Mouse (Mus musculus) heart, postnatal 36 days (tissue): Measurements from ENCODE around the gene Klhl29. TPM values are rescaled to one million over a fixed set of nuclear protein-coding genes. Genes with fewer than 3 reads are reported as not detected.

Experiments
- DNase-seq, 2 experiments: peaks; one replicate each; pipeline ENCODE4 v3.0.0; 2021 to 2022
- intact Hi-C: fragments of 180-260 bp; cut with DNase I; formaldehyde crosslinking; loops from one replicate; pipeline ENCODE4 v1.15.1; 2025
- total RNA-seq, 2 experiments: library from RNA; stranded (reverse); gene quantifications; 2 replicates each; pipeline ENCODE4 v1.2.3; 2021

Klhl29 gene
- total RNA-seq, 2 experiments from 2014 or later, result 0.28 to 0.38 TPM

DNA sequence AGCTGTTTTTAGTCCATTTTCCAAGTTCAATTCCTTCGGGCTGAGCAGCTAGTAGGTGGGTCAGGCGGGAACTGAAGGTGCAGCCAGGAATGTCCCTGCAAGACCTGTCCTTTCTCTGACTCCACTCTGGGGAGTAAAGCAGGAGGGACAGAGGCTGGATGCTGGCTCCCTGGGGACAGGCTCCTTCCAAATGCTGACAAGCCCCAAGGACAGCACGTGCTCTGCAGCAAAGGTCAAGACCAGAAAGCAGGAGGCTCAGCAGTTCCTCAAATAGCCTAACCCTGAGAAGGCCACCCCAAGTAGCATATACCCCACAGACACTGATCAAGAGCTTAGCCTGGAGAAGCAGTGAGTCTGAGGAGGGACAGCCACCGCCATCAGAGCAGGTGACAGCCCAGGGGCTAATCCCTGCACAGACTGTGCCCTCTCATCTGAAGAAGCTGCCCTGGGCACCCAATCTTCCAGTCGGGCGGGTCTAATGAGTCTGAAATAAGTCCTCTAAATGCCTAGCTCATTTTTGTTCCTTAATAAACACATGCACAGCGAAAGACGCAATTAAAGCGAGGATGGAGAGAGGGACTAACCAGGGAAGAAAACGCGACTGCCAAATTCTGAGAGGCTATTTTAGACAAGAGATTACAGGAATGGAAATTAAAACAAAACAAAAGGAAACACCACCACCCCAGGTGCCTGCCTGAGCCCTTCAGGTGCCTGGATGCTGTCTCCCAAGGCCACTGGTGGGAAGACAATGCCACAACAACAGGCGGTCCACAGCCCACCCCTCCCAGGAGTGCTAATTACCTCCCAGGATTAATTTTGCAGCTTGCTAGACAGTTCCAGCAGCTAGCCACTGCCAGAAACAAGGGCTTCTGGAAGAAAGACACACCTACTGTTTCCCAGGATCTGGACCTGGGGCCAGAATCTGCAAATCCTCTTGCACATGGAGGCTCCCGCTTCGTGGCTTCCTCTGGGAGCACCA lies 148.5 kb downstream of the Klhl29 start:
- no peak for DNase-seq
- intact Hi-C loops, result no loop called here

DNA sequence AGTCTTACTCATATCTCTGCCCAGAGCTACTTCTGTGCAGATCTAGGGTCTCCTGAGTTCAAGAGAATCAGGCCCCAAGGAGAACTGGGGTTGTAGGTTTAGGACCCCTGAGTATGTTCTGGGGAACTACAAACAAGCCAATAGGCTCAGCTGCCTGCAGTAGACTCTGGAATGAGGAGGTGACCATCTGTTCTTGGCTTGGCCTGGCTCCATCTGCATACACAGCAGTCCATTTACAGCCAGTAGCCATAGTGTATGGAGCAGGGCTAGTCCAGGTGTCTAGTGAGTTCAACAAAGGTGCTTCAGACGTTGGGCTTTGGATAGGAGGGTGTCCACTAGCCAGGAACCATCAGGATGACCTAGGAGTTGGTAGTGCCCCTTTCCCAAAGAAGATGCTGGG lies 151.9 kb downstream of the Klhl29 start:
- DNase-seq, result no peak
- intact Hi-C loops, result no loop called here

DNA sequence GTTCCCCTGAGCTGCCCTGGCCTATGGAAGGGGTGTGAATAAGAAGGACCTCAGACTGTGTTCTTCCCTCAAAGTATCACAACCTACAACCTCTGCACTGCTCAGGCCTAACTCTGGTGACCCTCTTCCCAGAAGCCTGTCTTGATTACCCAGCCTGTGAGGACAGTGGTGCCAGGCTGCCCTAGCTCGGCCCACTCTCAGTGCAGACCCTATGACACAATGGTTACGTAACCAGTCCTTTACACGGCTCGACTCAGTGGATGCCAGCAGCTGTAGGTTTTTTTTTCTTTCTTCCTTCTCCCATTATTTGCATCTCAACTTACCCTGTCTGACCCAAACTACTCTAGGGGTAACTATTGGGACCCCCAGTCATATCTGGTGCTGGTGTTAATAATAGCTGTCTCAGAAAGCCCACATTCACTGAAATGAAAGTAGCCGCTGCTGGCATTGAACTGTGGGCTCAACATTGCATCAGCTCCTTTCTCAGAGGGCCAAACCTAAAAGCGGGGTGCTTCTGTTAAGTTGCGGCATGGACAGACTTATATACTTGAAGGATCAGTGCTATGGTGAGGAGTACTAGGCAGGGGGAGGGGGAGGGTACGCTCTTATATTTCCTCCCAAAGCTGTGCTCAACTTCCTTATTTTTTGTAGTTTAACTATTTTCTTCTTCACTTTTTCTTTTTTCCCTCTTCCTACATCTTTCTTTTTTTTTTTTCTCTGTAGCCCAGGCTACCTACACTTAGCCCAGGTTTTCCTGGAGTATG lies 152.9 kb downstream of the Klhl29 start:
- DNase-seq, result no peak
- intact Hi-C loops, result no loop called here

DNA sequence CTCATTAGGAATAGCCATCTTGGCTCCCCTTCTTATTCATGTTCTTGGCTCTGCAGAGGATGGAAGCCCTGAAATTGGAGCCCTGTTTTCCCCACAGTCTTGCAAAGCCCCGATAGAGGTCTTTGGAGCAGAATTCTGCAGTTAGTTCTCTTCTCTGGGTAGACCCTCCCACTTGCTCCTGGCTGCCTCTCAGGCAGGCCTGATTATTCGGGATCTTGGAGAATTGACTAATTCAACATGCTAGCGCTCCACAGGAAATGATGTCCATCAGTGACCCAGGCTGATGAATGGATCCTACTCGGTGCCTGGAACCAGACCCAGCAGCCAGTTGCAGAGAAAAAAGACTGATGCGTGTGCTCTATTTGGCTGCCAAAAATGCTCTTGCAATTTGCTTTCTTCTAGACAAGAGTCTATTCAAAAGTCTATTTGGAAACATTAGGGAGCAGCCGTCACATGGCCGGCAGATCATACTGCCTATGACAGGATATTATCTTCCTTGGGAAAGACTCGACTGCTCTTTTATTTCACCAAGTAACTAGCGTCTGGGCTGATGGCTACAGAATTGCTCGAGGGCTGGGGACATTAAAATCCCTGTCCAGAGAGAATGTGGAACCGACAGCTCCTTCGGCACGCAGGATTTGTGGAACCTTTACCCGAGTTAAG lies 155.4 kb downstream of the Klhl29 start:
- peak in 1 of 2 experiments; percentile 23 for DNase-seq
- intact Hi-C loops, result no loop called here

DNA sequence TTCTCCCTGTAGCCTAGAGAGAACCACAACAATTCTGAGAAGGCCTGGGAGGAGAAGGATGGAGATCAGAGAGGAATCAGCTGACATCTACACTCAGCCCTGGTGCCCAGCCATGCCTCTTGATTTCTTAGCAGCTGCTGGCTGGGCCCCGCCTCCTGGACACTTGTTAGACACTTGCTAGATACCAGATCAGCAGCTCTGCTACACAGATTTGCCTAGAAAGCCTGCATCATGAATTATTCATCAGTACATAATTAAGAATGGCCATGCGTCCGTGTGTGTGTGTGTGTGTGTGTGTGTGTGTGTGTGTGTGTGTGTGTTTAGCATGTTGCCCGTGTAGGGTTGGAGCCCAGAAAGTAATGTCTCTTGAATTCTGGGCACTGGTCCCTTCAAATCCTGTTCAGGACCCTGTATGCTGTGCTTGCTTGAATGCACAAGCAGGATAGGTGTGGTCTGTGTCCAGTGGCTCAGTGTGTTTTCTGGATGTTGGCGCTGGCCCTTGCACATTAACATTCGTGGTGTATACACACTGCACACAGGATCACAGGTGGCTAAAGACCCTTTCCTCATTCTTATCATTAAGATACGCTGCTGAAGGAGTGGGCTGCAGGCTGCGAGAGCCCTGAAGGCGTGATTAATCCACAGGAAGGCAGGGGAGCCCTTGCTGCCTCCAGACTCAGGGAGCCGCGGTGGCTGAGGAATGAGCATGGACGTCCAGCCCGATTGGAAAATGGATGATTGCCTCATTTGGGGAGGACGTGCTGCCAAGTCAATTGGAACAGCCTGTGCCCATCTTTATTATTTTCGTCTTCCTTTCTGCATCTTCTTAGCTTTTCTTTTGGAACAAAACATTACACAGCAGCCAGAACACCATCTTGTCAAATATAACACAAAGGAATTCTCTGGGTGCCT lies 159.4 kb downstream of the Klhl29 start:
- no peak for DNase-seq
- intact Hi-C loops, result no loop called here

DNA sequence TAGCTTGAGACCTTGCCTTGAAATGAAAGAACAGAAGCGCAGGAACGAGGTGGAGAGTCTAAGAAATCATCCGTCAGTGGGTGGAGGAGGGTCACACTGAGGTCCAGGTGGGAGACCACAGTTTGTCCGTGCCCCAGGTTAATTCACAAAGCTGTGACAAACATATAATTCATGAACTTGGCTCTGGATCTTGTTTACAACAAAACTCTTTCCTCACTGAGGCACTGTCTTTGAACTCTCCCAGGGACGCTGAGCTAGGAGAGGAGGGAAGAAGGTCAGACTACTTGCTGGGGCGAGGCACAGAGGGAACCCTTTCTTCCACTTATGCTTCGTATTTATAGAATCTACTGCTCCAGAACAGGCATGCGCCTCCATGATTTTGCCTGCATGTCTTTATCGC lies 161.2 kb downstream of the Klhl29 start:
- intact Hi-C loops, result no loop called here
- no peak for DNase-seq

DNA sequence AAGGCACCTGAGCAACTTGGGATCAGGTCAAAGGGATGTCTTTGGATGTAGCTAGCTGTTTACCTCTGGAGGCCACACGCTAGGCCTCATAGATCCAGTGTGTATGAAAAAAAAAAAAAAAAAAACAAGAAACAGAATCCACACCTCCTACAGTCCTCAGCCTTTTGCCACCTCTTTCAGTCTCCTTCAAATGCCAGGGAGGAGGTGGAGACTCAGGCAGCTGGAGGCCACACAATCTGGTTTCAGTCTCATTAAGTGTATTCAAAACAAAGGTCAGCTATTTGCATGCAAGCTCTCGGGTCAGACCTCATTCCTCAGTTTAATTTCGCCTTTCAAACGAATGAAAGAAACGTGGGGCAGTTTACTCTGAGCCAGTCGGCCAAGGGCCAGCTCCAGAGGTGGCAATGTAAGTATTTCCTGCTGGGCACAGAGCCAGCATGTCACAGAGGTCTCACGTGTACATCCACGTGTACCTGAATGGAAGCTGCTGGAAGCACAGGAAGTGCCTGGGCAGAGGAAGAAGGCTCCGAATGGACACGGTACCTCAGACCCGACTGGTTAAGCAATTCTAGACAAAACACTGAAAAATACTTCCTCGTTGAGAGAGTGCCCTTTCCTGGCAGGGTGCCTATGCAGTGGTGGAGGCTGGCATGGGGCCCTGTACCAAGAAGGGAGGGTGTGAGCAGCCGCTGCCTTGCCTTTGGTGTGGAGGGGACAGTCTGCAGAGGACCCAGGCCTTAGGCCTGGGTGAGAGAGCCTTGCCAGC lies 162.0 kb downstream of the Klhl29 start:
- intact Hi-C loops, result no loop called here

DNA sequence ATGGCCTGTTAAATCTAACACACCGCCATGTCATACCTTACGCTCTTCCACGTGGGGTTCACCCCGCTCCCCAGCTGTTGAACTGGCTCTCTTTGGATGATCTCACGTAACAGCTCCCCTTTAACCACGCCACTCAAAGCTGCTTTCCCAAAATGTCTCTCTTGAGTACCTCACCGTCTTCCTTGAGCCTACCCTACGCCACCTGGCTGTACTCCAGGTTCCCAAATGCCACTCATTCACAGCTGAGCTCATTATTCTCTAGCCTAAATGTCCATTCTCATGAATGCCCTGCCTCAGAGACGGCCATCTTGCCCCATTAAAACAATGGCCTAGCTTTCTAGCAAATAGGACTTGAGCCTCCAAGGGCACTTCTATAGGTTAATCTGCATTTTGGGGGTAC lies 163.6 kb downstream of the Klhl29 start:
- DNase-seq, result no peak
- intact Hi-C loops, result no loop called here

More for the DNA sequence above, 162.0 kb downstream of the Klhl29 start:
- DNase-seq, result peak; percentile 58 to 65

DNA sequence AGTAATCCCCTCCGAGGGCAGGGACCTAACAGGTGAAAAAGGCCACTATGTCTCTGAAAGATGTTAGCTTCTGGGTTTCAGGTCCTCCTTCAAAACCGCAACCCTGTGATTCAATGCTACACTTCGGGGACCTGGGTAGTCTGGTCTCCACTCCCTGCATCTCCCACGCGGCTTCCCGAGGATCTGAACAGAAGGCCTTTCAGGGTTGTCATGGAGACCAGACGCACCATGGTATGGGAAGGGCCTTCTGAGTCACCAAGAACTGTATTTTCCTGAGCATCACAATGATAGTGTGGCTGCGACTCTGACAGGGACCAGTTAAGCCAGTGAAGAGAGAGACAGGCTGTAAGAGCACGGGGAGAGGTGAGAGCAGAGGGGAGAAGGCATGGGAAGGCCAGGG lies 164.7 kb downstream of the Klhl29 start:
- DNase-seq, result no peak
- intact Hi-C loops, result no loop called here

DNA sequence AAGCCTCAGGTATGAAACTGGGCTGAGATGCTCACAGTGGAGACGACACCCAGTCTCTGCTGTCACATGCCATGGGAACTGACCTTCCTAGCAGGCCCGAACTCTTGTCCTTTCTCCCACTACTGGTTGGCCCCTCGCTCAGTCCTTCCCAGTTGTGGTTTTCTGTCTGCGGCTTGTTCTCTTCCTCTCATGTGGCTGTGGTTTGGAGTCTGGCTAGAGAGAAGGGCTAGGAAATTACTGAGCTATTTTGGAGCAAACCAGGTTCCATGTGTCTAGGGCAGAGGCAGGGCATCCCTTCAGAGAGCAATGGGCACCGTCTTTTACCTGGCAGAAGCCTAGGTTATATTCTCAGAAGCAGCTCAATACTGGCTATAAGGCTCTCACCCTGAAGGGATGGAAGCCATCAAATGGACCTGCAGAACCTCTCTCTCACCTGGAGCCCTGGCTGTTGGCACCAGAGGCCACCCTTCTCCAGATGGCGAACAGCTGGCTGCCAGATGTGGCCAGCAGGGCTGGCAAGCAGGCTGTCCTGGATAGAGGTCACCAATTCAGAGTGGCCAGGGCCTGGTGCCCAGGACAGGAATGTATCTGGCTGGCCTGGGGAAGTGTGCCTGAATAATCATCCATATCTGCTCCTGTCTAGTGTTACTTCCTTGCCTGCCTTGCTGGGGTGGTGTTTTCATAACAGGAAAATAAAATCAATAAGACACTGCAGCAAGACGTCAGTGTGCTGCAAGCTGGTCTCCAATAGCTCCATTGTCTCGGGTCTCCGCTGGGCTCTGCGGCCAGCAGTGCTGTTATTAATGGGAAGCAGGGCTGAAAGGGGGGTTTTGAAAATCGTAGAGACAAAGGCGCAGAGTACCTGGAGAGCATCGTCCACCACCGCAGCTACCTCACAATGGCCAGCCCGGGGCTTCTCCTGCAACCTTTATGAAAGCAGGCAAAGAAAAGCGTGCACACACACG lies 167.3 kb downstream of the Klhl29 start:
- peak in 1 of 2 experiments; percentile 21 for DNase-seq
- intact Hi-C loops, result loop anchor here (5.0 kb wide), 1 partner anchor 39 kb away; no protein-coding TSS in a partner anchor

DNA sequence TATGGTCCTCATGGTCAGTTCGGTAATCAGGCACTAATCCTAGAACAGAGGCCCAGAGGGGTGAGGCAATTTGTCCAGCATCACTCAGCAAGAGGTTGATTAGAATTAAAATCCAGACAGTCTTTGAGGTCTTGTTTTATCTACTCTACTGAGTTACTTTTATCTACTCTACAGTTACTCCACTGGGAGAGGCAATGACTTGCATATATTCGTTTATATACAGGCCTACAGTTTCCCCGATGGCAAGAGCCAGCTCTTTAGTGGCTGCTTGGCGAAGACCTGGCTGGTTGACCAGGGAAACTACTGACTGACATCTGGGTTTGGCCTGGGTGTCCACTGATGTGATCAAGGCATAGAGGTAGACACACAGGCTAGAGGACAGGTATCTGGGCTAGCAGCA lies 168.3 kb downstream of the Klhl29 start:
- intact Hi-C loops, result loop anchor here (5.0 kb wide), 1 partner anchor 40 kb away; no protein-coding TSS in a partner anchor
- no peak for DNase-seq

DNA sequence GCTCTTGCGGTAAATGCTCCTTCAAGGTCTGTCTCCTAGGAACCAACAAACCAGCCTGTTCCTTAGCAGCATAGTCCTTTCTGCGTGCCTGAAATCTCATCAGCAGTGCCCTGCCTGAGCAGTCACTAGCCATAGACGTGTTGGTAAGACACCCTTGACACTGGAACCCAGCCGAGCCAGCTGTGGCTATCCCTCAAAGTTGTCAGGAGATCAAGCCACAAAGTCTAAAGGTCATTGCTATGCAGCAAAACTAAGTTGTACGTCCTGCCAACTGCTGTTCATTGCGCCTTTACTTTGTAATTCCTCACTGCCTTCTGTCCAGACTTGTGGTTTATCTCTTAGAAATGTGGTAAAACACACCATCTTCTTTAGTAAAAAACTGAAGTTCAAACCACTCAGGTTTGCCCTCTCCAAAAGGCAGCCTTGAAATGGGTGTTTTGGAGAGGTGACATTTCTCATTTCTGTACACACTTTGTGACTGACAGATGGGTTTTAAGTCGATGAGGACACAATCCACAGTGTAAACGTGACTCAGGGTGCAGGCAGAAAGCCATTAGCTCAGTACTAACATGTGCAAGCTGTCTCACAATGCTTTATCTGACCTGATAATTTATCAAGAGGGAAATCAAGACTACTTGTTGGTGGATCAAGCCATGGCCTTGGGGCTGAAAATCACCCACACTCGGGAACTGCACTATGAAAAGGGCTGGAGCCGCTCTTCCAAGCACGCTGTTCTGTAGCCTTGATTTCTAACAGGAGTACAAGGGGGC lies 171.2 kb downstream of the Klhl29 start:
- intact Hi-C loops, result no loop called here
- DNase-seq, result no peak

DNA sequence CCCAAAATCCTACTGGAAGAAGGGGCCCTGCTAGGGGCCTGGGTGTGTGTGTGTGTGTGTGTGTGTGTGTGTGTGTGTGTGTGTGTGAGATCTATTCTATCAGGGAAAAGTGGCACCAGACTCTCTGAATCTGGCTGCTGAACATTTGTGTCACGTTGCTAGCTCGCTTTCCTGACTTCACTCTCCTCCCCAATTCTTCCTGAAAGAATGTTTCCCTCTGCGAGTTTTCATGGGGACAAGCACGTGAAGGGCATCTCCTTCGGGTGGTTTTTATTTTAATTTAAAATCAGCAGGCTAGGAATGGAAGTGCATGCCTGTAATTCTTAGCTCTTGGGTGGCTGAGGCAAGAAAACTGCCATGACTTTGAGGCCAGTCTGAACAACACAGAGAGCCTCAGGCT lies 172.1 kb downstream of the Klhl29 start:
- intact Hi-C loops, result no loop called here
- DNase-seq, result no peak

DNA sequence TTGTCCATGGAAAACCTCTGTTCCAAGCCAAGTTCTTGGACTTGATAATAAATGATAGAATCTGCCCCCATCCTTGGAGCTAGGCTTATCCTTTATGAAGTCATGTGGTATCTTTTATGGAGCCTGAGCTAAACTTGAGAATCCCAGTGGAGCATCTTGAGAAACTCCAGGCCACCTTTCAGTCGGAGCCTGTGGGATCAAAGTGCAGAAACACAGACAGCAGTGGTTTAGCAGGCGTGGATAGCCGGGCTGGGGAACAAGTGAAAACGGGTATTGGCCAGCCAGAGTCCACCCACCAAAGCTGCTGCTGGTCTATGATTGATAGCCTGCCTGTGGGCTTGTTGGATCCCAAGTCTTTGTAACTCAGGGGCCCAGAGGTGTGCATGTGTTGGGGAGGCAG lies 177.2 kb downstream of the Klhl29 start:
- intact Hi-C loops, result no loop called here

DNA sequence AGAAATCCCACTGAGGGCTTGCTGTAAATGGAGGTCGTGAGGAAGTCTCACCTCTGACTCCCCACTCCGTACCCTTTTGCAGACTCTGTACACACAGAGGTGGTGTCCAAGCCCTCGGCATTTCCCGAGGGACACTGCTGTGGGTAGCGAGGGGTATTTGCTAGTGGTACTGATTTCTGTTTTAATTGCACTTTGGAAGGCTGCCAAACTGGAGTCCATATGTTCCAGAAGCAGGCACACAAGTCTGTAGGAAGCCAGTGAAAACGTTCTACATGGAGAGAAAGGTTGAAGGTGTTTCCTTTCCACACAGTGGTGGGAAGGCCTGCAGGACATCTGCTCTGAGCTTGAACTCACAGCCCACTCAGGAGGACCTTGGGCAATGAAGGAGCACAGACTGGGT lies 181.3 kb downstream of the Klhl29 start:
- DNase-seq, result no peak
- intact Hi-C loops, result loop anchor here (5.0 kb wide), 1 partner anchor 53 kb away; no protein-coding TSS in a partner anchor

More for the DNA sequence above, 177.2 kb downstream of the Klhl29 start:
- no peak for DNase-seq

DNA sequence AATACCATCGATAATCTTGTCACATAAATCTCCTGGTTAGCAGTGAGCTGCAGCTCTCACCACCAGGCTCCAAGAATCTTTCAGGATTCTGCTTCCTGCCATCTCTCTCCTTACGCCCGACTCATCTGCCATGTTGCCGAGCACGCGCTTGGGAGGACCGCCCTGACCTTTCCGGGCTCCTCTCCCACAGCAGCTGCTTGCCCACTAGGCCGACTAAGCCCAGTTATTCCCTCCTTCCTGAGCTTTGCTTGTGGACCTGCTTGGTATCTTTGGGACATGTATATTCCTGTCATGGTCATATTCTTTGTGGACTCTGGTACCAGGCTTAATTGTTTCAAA lies 183.1 kb downstream of the Klhl29 start:
- DNase-seq, result no peak
- intact Hi-C loops, result loop anchor here (5.0 kb wide), 1 partner anchor 55 kb away; no protein-coding TSS in a partner anchor
